Mouse (Mus musculus) left cerebral cortex, postnatal 25 days (tissue): ENCODE measurements at regions not wholly inside any gene's neighbourhood (a gene's known extent, or its start where the extent isn't known, plus 50 kb on each side); places are given as distances from the start of the nearest gene placed in this dataset.

Source experiments
- DNase-seq, 2 experiments: peaks; one replicate each; pipeline ENCODE4 v3.0.0; 2022; ENCODE audit warnings: low spot score in 2 of 2, mixed read lengths in 1 of 2
- intact Hi-C: fragments of 180-260 bp; cut with DNase I; formaldehyde crosslinking; loops from one replicate; pipeline ENCODE4 v1.15.1; 2025

- intact Hi-C loops: no loop called here
- DNase-seq: no peak
These were observed 590.3 kb upstream of the Cenpq start for GRCm38 (mm10) chr17:41525101-41525500.

- intact Hi-C loops: no loop called here
- DNase-seq: no peak
These were observed 577.2 kb upstream of the Cenpq start for GRCm38 (mm10) chr17:41512041-41512440.

DNA sequence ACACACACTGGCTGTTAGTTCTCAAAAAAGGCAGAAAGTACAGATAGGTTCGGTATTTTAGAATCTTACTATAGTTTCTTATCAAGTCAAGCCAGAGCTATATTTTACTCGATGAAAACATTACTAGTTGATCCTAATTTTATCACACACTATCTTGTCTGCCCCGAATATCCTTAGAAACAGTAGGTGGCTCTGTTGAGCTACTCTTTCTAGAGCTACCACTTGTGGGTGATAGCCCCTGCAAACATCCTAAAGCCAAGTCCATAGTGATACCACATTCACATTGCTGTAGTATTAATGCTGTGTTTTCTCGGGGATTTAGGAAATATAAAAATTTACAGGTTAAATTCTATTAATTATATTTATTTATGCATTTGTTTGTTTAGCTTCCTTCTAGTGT is 570.2 kb upstream of the Cenpq start:
- DNase-seq: peak in 1 of 2 experiments; percentile 4
- intact Hi-C loops: loop anchor here (5.0 to 10.0 kb wide), 2 partner anchors 810 to 1097 kb away; partner anchors contain the start of gene Ptchd4
